Mouse (Mus musculus) spleen, adult 2 months (tissue): ENCODE data around the gene Zbtb1. TPM values are rescaled to one million over a fixed set of nuclear protein-coding genes. Genes with fewer than 3 reads are reported as not detected.
A peak's percentile ranks its signal among the peaks of the same experiment; 100 is the strongest.

Experiments used
- DNase-seq, 2 experiments: peaks; one replicate each; pipeline versions ENCODE4 v3.0.0 to v3.0.0-alpha.2; 2012 to 2021; ENCODE audit warnings: low spot score in 2 of 2, low read depth in 1 of 2
- H3K27ac ChIP-seq: fragments of 200-500 bp; 2 replicates; pipeline ENCODE4 v1.5.1; 2012; ENCODE audit warnings: low read length, inconsistent platforms; ENCODE audit not compliant: insufficient read depth
- H3K27me3 ChIP-seq: fragments of 200-500 bp; 2 replicates; pipeline ENCODE4 v1.6.1; 2012; ENCODE audit warnings: mild to moderate bottlenecking, moderate library complexity, low read length, inconsistent platforms; ENCODE audit not compliant: control insufficient read depth, insufficient read depth
- H3K36me3 ChIP-seq: fragments of 200-500 bp; 2 replicates; pipeline ENCODE4 v1.6.1; 2012; ENCODE audit warnings: mild to moderate bottlenecking, low read length, inconsistent platforms; ENCODE audit not compliant: control insufficient read depth, insufficient read depth
- H3K4me1 ChIP-seq: fragments of 200-500 bp; 2 replicates; pipeline ENCODE4 v1.6.1; 2011; ENCODE audit warnings: inconsistent platforms; ENCODE audit not compliant: control insufficient read depth, insufficient read depth, insufficient read length
- H3K4me3 ChIP-seq: fragments of 200-500 bp; 2 replicates; pipeline ENCODE4 v1.5.1; 2011; ENCODE audit warnings: mild to moderate bottlenecking, inconsistent platforms; ENCODE audit not compliant: insufficient read depth, insufficient read length; ENCODE audit errors: extremely low read depth
- CTCF ChIP-seq: fragments of 200-500 bp; IDR thresholded peaks from 2 replicates; pipeline ENCODE4 v1.5.1; 2011; ENCODE audit warnings: mild to moderate bottlenecking, inconsistent platforms; ENCODE audit not compliant: insufficient read depth, insufficient read length, insufficient replicate concordance; ENCODE audit errors: extremely low read depth
- POLR2A ChIP-seq: fragments of 200-500 bp; IDR thresholded peaks from 2 replicates; pipeline ENCODE4 v1.6.1; 2011; ENCODE audit warnings: low read depth, low read length, inconsistent platforms
- WGBS: fragments of 180-500 bp; shearing (Covaris S2); methylation state at CpG from one replicate; pipeline ENCODE4 v1.1.7; 2018; 5-methylcytosine and 5-hydroxymethylcytosine counted together
- polyA plus RNA-seq: library from polyadenylated mRNA; depleted of rRNA; stranded (reverse); fragments of >200 nt; gene quantifications from 2 replicates; pipeline ENCODE4 v1.2.3, GENCODE M21; 2012

Zbtb1 gene
- polyA plus RNA-seq, 1 experiment: 2.1 TPM

GRCm38 (mm10) chr12:76369206-76369977 lies 674 bp upstream of the Zbtb1 start, which contains the start of gene Zbtb25:
Gene Zbtb25 (minus strand): TSS chr12:76369602.
- DNase-seq: peak in 1 of 2 experiments; percentile 77
- 1% methylated on average over 96 of the region's 96 CpGs for WGBS
- Histone ChIP-seq H3K27me3 (no peaks in the 10 kb centered on the region), H3K4me3 (peak within 1 kb of the TSS; percentile 100), H3K36me3 (no peaks in the 10 kb centered on the region), H3K27ac (peak within 1 kb of the TSS; percentile 100), H3K4me1 (peaks cover 22% of the 10 kb centered on the region; the same call in 1 of the 2 replicates)
- TF ChIP-seq CTCF: no peak
- peak; percentile 56 for TF ChIP-seq POLR2A

- TF ChIP-seq POLR2A: peak; percentile 11; the same call in 1 of the 2 replicates
- TF ChIP-seq CTCF: no peak
- Histone ChIP-seq H3K27me3 (no peaks in the 10 kb centered on the region), H3K4me1 (peaks cover 25% of the 10 kb centered on the region), H3K27ac (peak overlapping the region; percentile 100), H3K4me3 (peak overlapping the region; percentile 100), H3K36me3 (no peaks in the 10 kb centered on the region)
- peak in 1 of 2 experiments; percentile 76 for DNase-seq
- 1% methylated on average over 63 of the region's 63 CpGs for WGBS
Observed at GRCm38 (mm10) chr12:76370831-76371571, 935 bp downstream of the Zbtb1 start.

- DNase-seq: no peak
- TF ChIP-seq CTCF (no peak), POLR2A (no peak)
- H3K36me3 ChIP-seq: no peaks in the 10 kb centered on the region
- H3K27ac ChIP-seq: 0 out of 2 replicates have a peak overlapping the region, but pooled peaks have one; percentile 35
- 21% methylated on average over 7 of the region's 7 CpGs for whole genome bisulfite sequencing
- no peaks in the 10 kb centered on the region for H3K27me3 ChIP-seq
- H3K4me1 ChIP-seq: peaks cover 28% of the 10 kb centered on the region
- peak overlapping the region; percentile 29 for H3K4me3 ChIP-seq
Observed at GRCm38 (mm10) chr12:76372046-76372445, 2.0 kb downstream of the Zbtb1 start.

GRCm38 (mm10) chr12:76372881-76373818 lies 3.1 kb downstream of the Zbtb1 start:
- WGBS: 60% methylated on average over 5 of the region's 7 CpGs
- TF ChIP-seq CTCF (peak; percentile 17; the same call in 1 of the 2 replicates), POLR2A (no peak)
- no peak overlapping the region for H3K4me3 ChIP-seq
- H3K4me1 ChIP-seq: peaks cover 23% of the 10 kb centered on the region
- no peaks in the 10 kb centered on the region for H3K27me3 ChIP-seq
- H3K36me3 ChIP-seq: no peaks in the 10 kb centered on the region
- DNase-seq: peak in 1 of 2 experiments; percentile 23
- H3K27ac ChIP-seq: peak overlapping the region; percentile 49

GRCm38 (mm10) chr12:76373991-76374390 lies 3.9 kb downstream of the Zbtb1 start:
- 74% methylated on average over 6 of the region's 6 CpGs for WGBS
- no peak overlapping the region for H3K27ac ChIP-seq
- no peaks in the 10 kb centered on the region for H3K36me3 ChIP-seq
- TF ChIP-seq POLR2A: no peak
- TF ChIP-seq CTCF: no peak
- H3K4me1 ChIP-seq: peaks cover 25% of the 10 kb centered on the region
- no peaks in the 10 kb centered on the region for H3K27me3 ChIP-seq
- no peak overlapping the region for H3K4me3 ChIP-seq
- DNase-seq: no peak

GRCm38 (mm10) chr12:76374911-76375310 lies 4.8 kb downstream of the Zbtb1 start:
- no peak for DNase-seq
- H3K27ac ChIP-seq: no peak overlapping the region
- WGBS: 75% methylated on average over 4 of the region's 4 CpGs
- no peaks in the 10 kb centered on the region for H3K36me3 ChIP-seq
- H3K27me3 ChIP-seq: no peaks in the 10 kb centered on the region
- TF ChIP-seq POLR2A (no peak), CTCF (no peak)
- no peak overlapping the region for H3K4me3 ChIP-seq
- H3K4me1 ChIP-seq: peaks cover 25% of the 10 kb centered on the region
